Mouse (Mus musculus) adrenal gland, adult (tissue): Measurements from ENCODE around the gene Gm7324.
"Not testable (repeated sequence)": the region's sequence is repeated elsewhere in the genome, so short reads cannot be mapped to it uniquely, and the experiment has no call there.

ENCODE experiments used
- DNase-seq, 2 experiments: peaks; one replicate each; pipeline ENCODE4 v3.0.0; 2022 to 2023; ENCODE audit warnings: low spot score in 1 of 2; ENCODE audit not compliant: inconsistent age in 2 of 2

Gene Gm7324

GRCm38 (mm10) chr14:43697621-43698020 lies at the start of gene Gm7324:
Gene Gm7324, plus strand, starts transcription at chr14:43697828.
- not testable (repeated sequence) for DNase-seq

DNA sequence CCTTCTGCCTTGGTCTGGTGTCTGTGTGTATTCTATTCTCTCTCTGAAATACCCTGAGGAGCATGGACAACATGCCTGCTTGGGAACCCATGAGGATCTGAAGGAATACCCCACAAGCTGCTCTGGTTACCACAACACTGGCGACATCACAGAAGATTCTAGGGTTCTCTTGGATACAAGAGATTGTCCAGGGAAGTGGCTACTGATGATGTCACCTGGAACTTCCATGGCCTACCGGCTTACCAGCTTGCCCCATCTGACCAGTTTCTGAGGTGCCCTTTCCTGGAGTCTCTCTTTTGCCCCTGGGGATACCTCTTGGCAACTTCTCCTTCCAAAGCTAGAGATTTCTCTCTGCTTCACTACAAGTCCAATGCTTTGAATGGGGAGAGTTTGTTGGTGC lies 20.5 kb upstream of the Gm7324 start, which contains the start of gene Gm8165:
Gm8165 (minus strand) TSS at position 101 of the 400 bp plus-strand sequence.
- not testable (repeated sequence) for DNase-seq

GRCm38 (mm10) chr14:43727385-43727784 lies 29.8 kb downstream of the Gm7324 start, which contains the start of gene Gm16506:
Gene Gm16506, minus strand, starts transcription at chr14:43727485.
- DNase-seq: not testable (repeated sequence)

- DNase-seq: not testable (repeated sequence)
Measured at GRCm38 (mm10) chr14:43747566-43747965, 49.9 kb downstream of the Gm7324 start, which contains the start of gene Gm6526. Gene Gm6526, plus strand, starts transcription at chr14:43747866.
